ENCODE assay signal across 15 mouse cellular contexts in the genomic region with DNA sequence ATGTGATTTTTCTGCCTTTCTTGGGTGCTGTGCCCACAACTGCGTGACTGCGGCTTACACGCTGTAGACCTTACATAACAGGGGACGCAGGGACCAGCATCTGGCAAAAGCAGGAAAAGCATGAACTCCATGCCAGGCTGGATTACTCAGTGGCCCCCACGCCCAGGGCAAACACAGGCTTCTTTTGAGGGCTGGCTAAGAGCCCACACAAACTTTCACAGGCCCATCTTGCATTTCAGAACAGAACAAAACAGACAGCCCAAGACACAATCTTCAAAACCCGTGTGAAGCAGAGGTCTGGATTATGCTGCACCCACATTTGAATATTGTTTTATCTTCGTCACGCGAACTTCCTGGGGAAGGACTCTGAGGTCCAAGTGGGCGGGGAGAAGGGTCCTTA. TPM values are rescaled to one million over a fixed set of nuclear protein-coding genes. Genes with fewer than 3 reads are reported as not detected.
DNase-seq lines count a peak whose midpoint lies in the region; ATAC-seq and TF ChIP-seq lines count a peak whose summit lies in the region.
"Had no signal": no experiment of that assay in that cellular context is flagged by ENCODE, and none has a peak within 500 bp of the region (broad histone marks: within the 10 kb centered on the region; RNA-seq: fewer than 3 reads in every experiment).

No protein-coding gene starts in this region.

- no peaks in the 10 kb centered on the region for H3K27me3 ChIP-seq in heart, adult 2 months (ENCODE audit: control insufficient read depth, insufficient read depth, low read length)
- peaks cover 12% of the 10 kb centered on the region for H3K27me3 ChIP-seq in embryonic facial prominence, embryonic 15.5 days
- H3K27me3 ChIP-seq in limb, embryonic 12.5 days, result peaks cover 33% of the 10 kb centered on the region

- no peaks in the 10 kb centered on the region for H3K79me2 ChIP-seq in heart, adult 2 months (replicated peaks; ENCODE audit: control insufficient read depth, insufficient read depth, low read length)

- WGBS in heart, adult 2 months, result 55% methylated on average over 10 of the region's 10 CpGs
- 56% methylated on average over 10 of the region's 10 CpGs for WGBS in embryonic facial prominence, embryonic 15.5 days
- WGBS in limb, embryonic 12.5 days, result 83% methylated on average over 10 of the region's 10 CpGs

- no peaks in the 10 kb centered on the region for H3K36me3 ChIP-seq in heart, adult 2 months (ENCODE audit: control insufficient read depth, insufficient read depth, low read length)
- H3K36me3 ChIP-seq in embryonic facial prominence, embryonic 15.5 days, result no peaks in the 10 kb centered on the region
- no peaks in the 10 kb centered on the region for H3K36me3 ChIP-seq in limb, embryonic 12.5 days

- TF ChIP-seq POLR2A in heart, adult 2 months (IDR thresholded peaks at IDR 0.05; ENCODE audit: insufficient read depth, low read depth, low read length), result no peak

- no peak for TF ChIP-seq CTCF in heart, adult 2 months (IDR thresholded peaks at IDR 0.05)

- peak in 1 of 2 experiments; percentile 33 for DNase-seq in heart, adult 2 months
- DNase-seq in heart, postnatal 4 days, result no peak
- DNase-seq in 416B (ENCODE audit: low read depth), result peak; percentile 28
- DNase-seq in thymus, adult 18-20 months, result no peak
- no peak for DNase-seq in adrenal gland, adult 8-10 months
- no peak for DNase-seq in left cerebral cortex, adult 8-10 months (ENCODE audit: low spot score in 2 of 2)
- DNase-seq: adrenal gland, adult 2 months; right cerebral cortex, adult 18-20 months had no signal

- H3K27ac ChIP-seq in heart, adult 2 months, result peak overlapping the region; percentile 23
- peak overlapping the region; percentile 48 for H3K27ac ChIP-seq in embryonic facial prominence, embryonic 15.5 days (replicated peaks)
- H3K27ac ChIP-seq in limb, embryonic 12.5 days, result peak overlapping the region; percentile 73; the same call in 1 of the 2 replicates
- H3K27ac ChIP-seq: kidney, postnatal 0 days; macrophage had no signal

- H3K4me2 ChIP-seq in embryonic facial prominence, embryonic 15.5 days (replicated peaks), result no peak overlapping the region
- H3K4me2 ChIP-seq in limb, embryonic 12.5 days, result no peak overlapping the region

- intact Hi-C loops in heart, adult 2 months (cut with DNase I), result no loop called here

- TF ChIP-seq EP300 in heart, adult 2 months (IDR thresholded peaks at IDR 0.05; ENCODE audit: insufficient read depth, low read depth, low read length), result no peak

- H3K9ac ChIP-seq in heart, adult 2 months (ENCODE audit: low read depth, low read length), result no peak overlapping the region
- H3K9ac ChIP-seq in embryonic facial prominence, embryonic 15.5 days, result no peak overlapping the region
- H3K9ac ChIP-seq in limb, embryonic 12.5 days (replicated peaks), result no peak overlapping the region

- no peak for ATAC-seq in embryonic facial prominence, embryonic 15.5 days (ENCODE audit: insufficient number of reproducible peaks, low FRiP score, low TSS enrichment, low read depth)
- no peak for ATAC-seq in limb, embryonic 12.5 days (ENCODE audit: insufficient number of reproducible peaks, insufficient read depth, low FRiP score, low TSS enrichment, low read depth)

- H3K9me3 ChIP-seq in embryonic facial prominence, embryonic 15.5 days (replicated peaks), result no peaks in the 10 kb centered on the region
- H3K9me3 ChIP-seq in limb, embryonic 12.5 days, result no peaks in the 10 kb centered on the region

- H3K4me1 ChIP-seq in heart, adult 2 months (ENCODE audit: control insufficient read depth, insufficient read depth, low read length), result peaks cover 9% of the 10 kb centered on the region
- peaks cover 28% of the 10 kb centered on the region for H3K4me1 ChIP-seq in embryonic facial prominence, embryonic 15.5 days
- peaks cover 26% of the 10 kb centered on the region for H3K4me1 ChIP-seq in limb, embryonic 12.5 days (replicated peaks)

- no peak overlapping the region for H3K4me3 ChIP-seq in heart, adult 2 months
- no peak overlapping the region for H3K4me3 ChIP-seq in embryonic facial prominence, embryonic 15.5 days (replicated peaks)
- no peak overlapping the region for H3K4me3 ChIP-seq in limb, embryonic 12.5 days (replicated peaks)

RNA-seq across cellular contexts. Expression of a gene that starts 1.0 kb away (rescaled TPM):
- 1 to 10 TPM; 1.0 to 1.6 TPM for total RNA-seq in heart, adult 2 months (2021)
- polyA plus RNA-seq in heart, adult 2 months (2012; rRNA removed), result 1.1 and 3.3 TPM in 2 replicates
- total RNA-seq in heart, postnatal 4 days (2021), result under 1 TPM; 0.29 to 0.31 TPM
- polyA plus RNA-seq in embryonic facial prominence, embryonic 15.5 days (2015; fragmentation: Nextera tagmentation; extraction: Ambion mirVana), result 3.6 and 5.4 TPM in 2 replicates
- 0.46 and 0.47 TPM in 2 replicates for polyA plus RNA-seq in limb, embryonic 12.5 days (2016; fragmentation: Nextera tagmentation; extraction: Ambion mirVana)
- total RNA-seq in adrenal gland, adult 8-10 months (2022), result under 1 TPM in 2 of 4 experiments, not detected in 2; 0.28 to 0.46 TPM
- 1 to 10 TPM; 2.3 to 4.3 (median 2.7) TPM for total RNA-seq in left cerebral cortex, adult 8-10 months (2022)
- total RNA-seq: hematopoietic stem cell, adult 5-6 weeks had no signal
- polyA plus RNA-seq: intestine, embryonic 14.5 days; kidney, postnatal 0 days; macrophage; neural tube, embryonic 14.5 days had no signal

RNA-seq across cellular contexts. Expression of a gene that starts 33.5 kb away (rescaled TPM):
- total RNA-seq in heart, adult 2 months (2021), result 10 to 100 TPM; 21.7 to 27.1 TPM
- polyA plus RNA-seq in heart, adult 2 months (2012; rRNA removed), result 22.6 and 26.7 TPM in 2 replicates
- total RNA-seq in heart, postnatal 4 days (2021), result 10 to 100 TPM; 65.6 to 69.4 TPM
- 131 and 140 TPM in 2 replicates for polyA plus RNA-seq in embryonic facial prominence, embryonic 15.5 days (2015; fragmentation: Nextera tagmentation; extraction: Ambion mirVana)
- polyA plus RNA-seq in limb, embryonic 12.5 days (2016; fragmentation: Nextera tagmentation; extraction: Ambion mirVana), result 196 and 199 TPM in 2 replicates
- 10 to 100 TPM; 81.5 to 98.0 (median 85.4) TPM for total RNA-seq in adrenal gland, adult 8-10 months (2022)
- 100 to 1,000 TPM; 202 to 230 (median 218) TPM for total RNA-seq in left cerebral cortex, adult 8-10 months (2022)

RNA-seq across cellular contexts. Expression of a gene that starts 58.9 kb away (rescaled TPM):
- 10 to 100 TPM; 33.8 to 36.4 TPM for total RNA-seq in heart, adult 2 months (2021)
- polyA plus RNA-seq in heart, adult 2 months (2012; rRNA removed), result 26.2 and 40.9 TPM in 2 replicates
- 10 to 100 TPM; 43.4 to 43.6 TPM for total RNA-seq in heart, postnatal 4 days (2021)
- polyA plus RNA-seq in embryonic facial prominence, embryonic 15.5 days (2015; fragmentation: Nextera tagmentation; extraction: Ambion mirVana), result 30.4 and 32.0 TPM in 2 replicates
- polyA plus RNA-seq in limb, embryonic 12.5 days (2016; fragmentation: Nextera tagmentation; extraction: Ambion mirVana), result 20.4 and 24.3 TPM in 2 replicates
- 10 to 100 TPM; 54.6 to 81.7 (median 68.1) TPM for total RNA-seq in adrenal gland, adult 8-10 months (2022)
- 10 to 100 TPM; 54.8 to 58.9 (median 56.1) TPM for total RNA-seq in left cerebral cortex, adult 8-10 months (2022)

Comparison
In these comparisons a context has a peak if more than half of its experiments do, and no peak if none do; other contexts are left out.
1. H3K27ac ChIP-seq: peak in every context shown above with its lines; median percentile 73 in limb, embryonic 12.5 days; 48 in embryonic facial prominence, embryonic 15.5 days; 23 in heart, adult 2 months.